Mouse (Mus musculus): ENCODE results near the gene Lyg2.

The Lyg2 gene

GRCm38 (mm10) chr1:37883411-37883810, 32.9 kb downstream of the Lyg2 start:
- DNase-seq (ENCODE audit: low read depth, low spot score): no peak

GRCm38 (mm10) chr1:37877736-37878460, 38.4 kb downstream of the Lyg2 start:
- no peak for DNase-seq (ENCODE audit: low read depth, low spot score)

- DNase-seq (ENCODE audit: low read depth, low spot score): no peak
These were observed 43.1 kb downstream of the Lyg2 start for GRCm38 (mm10) chr1:37873157-37873556.

- DNase-seq (ENCODE audit: low read depth, low spot score): peak; percentile 92
These were observed 43.9 kb downstream of the Lyg2 start for GRCm38 (mm10) chr1:37872131-37873067.

GRCm38 (mm10) chr1:37871704-37872103, 44.6 kb downstream of the Lyg2 start, which contains the start of gene Lipt1:
Gene Lipt1, plus strand, starts transcription at chr1:37871738.
- DNase-seq (ENCODE audit: low read depth, low spot score): no peak

- DNase-seq (ENCODE audit: low read depth, low spot score): no peak
These were observed 46.9 kb downstream of the Lyg2 start for GRCm38 (mm10) chr1:37869362-37869761.

GRCm38 (mm10) chr1:37868640-37869039, 47.7 kb downstream of the Lyg2 start:
- DNase-seq (ENCODE audit: low read depth, low spot score): no peak

GRCm38 (mm10) chr1:37867684-37868322, 48.5 kb downstream of the Lyg2 start:
- no peak for DNase-seq (ENCODE audit: low read depth, low spot score)

- DNase-seq (ENCODE audit: low read depth, low spot score): peak; percentile 70
These were observed 49.2 kb downstream of the Lyg2 start for GRCm38 (mm10) chr1:37867056-37867455.

GRCm38 (mm10) chr1:37866286-37866685, 50.0 kb downstream of the Lyg2 start, which contains the start of gene Tsga10:
Gene Tsga10, minus strand, starts transcription at chr1:37866429.
- DNase-seq (ENCODE audit: low read depth, low spot score): peak; percentile 7

- DNase-seq (ENCODE audit: low read depth, low spot score): peak; percentile 10
These were observed 50.7 kb downstream of the Lyg2 start for GRCm38 (mm10) chr1:37865401-37866215.

GRCm38 (mm10) chr1:37864511-37865400, 51.5 kb downstream of the Lyg2 start:
- peak; percentile 100 for DNase-seq (ENCODE audit: low read depth, low spot score)
